Mouse (Mus musculus) kidney, adult 9 months (tissue): Measurements from ENCODE around the gene Ric8b.
A peak's percentile ranks its signal among the peaks of the same experiment; 100 is the strongest.

ENCODE experiments used
- DNase-seq: peaks from one replicate; pipeline ENCODE4 v3.0.0; 2022

Ric8b gene

GRCm38 (mm10) chr10:84909021-84909801 is 8.2 kb upstream of the Ric8b start:
- DNase-seq, result no peak

DNA sequence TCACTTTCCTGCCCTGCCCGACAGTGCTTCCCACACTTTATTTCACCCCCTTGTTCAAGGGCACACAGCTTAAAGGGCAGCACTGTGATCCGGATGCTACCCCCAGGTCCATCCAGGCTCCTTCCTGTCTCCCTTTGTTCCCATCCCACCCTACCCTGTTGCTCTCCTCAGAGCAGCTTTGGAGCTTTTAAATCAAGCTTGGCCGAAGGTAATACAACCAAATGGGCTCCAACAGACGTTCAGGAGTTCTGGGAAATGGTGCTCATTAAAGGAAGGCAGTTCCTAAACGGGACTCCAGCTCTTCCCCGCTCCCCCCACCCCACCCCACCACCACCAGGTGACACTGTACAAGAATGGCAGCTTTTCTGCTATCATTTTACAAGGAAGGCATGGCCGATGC is 7.2 kb upstream of the Ric8b start:
- no peak for DNase-seq

GRCm38 (mm10) chr10:84910758-84911384 is 6.5 kb upstream of the Ric8b start:
- no peak for DNase-seq

DNA sequence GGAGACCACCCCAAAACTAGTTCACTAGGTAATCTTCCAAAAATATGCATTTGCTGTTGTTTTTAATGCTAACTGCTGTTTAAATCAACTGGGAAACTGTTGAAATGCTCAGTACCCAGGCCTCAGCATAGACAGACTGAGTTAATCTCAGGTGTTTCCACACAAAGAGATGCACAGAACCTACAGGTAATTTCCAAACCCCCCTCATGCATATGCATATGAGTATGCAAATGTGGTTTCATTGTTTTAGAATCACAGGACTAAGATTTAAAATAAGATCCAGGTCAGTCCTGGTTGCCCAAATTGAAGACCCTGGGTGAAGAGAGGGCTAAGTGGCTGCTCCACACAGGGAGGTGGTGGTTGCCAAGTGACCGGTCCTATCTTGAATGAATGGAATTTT is 4.3 kb upstream of the Ric8b start:
- DNase-seq, result no peak

DNA sequence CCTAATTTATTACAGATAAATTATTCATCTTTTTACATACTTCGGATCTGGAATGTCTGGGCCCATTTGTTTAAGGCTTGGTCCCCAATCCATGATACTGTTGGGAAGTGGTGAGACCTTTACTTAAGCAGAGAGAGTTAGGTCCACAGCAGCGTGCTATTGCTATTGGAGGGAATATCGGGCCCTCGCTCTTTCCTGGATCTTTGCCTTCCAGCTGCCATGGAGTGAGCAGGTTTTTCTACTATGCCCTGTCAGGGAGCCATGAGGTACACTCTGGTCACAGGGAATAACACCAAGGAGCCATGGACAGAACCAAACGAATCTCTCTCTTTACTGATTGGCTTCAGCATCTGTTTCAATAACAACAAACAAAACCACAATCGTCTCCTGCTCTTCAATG is 1.9 kb upstream of the Ric8b start:
- no peak for DNase-seq

GRCm38 (mm10) chr10:84917731-84918095 is 297 bp downstream of the Ric8b start:
- no peak for DNase-seq

DNA sequence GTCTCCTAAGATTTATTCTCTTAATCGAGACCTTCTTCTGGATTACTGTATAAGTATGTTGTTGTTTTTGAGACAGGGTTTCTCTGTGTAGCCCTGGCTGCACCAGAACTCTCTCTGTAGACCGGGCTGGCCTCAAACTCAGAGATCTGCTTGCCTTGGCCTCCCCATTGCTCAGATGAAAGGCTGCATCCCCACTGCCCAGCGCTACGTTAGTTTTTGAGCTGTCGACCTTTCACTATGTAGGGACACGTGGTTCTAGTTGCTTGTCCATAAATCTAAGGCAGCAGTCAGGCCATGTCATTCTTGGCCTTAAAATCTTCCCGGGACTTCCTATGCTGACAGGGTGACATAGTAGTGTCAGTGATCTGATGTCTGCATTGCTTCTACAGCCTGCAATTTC is 8.9 kb downstream of the Ric8b start:
- no peak for DNase-seq

- DNase-seq, result peak; percentile 35
These were observed 9.5 kb downstream of the Ric8b start for GRCm38 (mm10) chr10:84926885-84927284.

- no peak for DNase-seq
These were observed 11.0 kb downstream of the Ric8b start for GRCm38 (mm10) chr10:84928465-84928864.

DNA sequence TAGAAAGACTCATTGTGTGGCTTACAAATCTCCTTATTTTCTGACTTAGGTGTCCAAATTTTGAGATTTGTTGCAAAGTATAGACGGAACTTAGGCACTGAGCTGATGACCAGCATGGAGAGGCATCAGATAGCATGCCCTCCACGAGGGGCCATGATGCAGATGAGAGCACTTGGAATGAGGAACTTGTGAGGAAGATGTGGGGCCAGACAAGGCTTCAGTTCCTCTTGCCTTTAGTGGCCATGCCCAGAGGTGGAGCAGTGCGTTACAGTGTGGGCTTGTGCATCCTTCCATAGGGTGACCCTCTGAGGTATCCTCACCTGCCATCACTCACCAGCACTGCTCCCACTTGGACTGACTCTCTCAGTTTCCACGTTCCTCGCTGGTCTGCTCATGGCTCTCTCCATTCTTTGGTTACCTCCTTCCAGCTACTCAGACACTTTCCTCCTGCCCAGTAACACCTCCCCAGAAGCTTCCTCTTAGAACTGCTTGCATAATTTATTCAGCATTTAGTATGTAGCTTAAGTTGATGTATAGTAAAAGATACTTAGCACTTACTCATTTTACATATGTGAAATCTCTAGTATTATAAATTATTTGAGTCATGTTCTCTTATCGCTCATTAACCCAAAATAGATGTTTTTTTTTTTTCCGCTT is 18.3 kb downstream of the Ric8b start:
- no peak for DNase-seq

DNA sequence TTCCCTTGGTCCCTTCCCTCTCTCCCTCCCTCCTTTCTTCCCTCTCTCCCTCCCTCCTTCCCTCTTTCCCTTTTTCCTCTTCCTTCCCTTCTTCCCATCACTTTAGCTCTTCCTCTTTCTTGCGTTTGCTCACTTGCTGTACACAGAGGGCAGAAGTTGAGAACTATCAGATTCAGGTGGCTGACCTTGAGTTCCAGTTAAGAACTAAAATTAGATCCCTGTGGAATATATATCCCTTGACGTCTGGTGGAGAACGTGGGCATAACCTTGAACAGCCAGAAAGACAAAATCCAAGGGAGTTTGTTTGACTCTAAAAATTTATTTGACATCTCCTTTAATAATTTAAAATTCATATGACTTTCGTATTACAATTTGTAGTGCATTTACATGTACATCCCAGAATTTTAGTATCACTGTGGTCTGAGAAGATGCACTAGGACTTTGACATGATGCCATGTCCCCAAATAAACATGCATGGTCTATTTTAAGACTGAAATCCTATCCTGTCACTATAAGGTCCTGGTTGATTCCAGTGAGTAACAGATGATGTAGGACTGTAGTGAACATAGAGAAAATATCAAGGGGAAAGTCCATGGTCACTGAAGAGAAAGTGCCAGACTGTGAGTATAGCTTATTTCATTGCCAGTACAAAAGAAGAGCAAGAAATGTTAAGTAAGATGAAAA is 19.6 kb downstream of the Ric8b start:
- DNase-seq, result no peak

DNA sequence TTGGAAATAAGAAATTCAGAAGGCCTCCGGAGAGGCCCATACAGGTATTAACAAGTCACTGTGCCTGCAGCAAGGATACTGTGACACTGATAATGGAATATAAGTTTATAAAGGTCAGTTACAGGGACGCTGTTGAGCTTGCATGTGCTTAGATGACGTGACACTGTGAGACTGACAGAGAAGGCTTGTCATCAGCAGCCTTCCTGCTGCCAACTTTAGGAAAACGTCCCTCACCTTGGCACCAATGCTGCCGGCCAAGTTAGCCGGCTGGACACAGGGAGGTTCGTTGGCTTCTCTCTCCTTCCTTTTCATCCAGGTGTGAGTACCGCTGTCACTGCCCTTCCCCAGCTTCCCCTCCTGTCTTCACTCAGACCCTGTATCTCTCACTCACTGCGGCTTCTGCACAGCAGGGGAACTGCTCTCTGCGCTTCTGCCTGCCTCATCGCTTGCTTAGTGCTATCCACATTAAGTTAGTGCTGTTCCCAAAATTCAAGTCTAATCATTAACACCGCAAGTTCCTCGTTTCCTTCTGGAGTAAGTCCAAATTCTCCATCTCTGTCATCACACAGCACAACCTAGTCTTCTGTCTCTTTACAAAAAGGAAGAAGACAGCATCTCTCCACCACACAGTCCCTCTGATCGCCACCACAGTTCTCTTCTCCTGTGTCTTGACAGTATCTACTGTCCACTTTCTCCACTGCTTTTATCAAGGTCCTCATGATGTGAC is 20.8 kb downstream of the Ric8b start:
- DNase-seq, result no peak

GRCm38 (mm10) chr10:84938886-84939285 is 21.5 kb downstream of the Ric8b start:
- DNase-seq, result no peak

DNA sequence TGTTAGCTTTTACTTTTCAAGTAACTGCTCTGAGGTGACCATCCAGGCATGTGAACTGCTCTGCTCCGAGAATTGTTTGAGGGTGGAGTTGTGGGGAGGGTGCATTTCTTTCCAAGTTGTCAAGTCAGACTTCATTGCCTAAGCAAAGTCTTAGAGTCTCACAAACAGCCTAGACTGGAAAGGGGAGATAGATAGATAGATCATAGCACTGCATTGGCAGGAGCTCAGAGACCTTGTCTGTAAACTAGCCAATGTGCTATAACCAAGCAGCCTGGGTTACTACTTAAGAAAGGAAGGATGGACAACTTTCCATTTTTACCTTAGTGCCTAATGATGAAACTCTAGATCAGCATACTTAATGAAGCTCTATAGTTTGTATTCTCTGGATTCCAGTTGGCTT is 22.9 kb downstream of the Ric8b start:
- no peak for DNase-seq

GRCm38 (mm10) chr10:84945692-84946091 is 28.3 kb downstream of the Ric8b start:
- no peak for DNase-seq

DNA sequence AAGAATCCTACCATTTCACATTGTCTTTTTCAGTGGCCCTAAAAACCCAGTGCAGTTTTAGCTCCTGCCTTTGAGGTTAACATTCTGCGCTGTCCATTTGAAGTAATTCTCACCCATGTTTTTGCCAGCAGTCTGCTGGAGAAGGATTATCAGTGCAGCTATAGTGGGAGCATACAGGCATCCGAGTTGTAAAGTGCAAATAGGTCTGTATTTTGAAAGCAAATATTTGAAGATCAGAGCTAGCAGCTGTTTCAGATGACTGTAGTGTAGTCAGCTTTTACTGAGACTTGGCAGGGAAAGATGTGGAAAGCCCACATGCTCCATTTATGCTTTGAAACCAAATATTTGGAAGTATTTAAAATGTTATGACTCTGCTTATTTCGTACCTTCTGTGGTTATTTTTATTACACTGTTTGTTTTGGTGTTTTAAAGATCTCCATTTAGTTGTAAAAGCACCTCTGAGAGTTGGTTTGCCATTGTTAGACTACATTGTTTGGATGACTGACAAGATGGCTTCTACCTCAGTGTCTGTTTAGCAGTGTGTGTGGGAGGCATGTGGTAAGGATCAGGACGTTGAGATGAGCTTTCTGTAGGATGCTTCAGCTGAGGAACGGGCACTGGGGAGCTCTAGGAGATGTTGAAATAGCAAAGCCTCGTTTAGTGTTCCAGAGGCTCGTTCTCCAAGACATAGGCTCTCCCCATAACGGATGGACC is 31.7 kb downstream of the Ric8b start:
- no peak for DNase-seq

- DNase-seq, result no peak
These were observed 32.2 kb downstream of the Ric8b start for GRCm38 (mm10) chr10:84949684-84950010.

- no peak for DNase-seq
These were observed 33.0 kb downstream of the Ric8b start for GRCm38 (mm10) chr10:84950384-84950783.

- no peak for DNase-seq
These were observed 36.8 kb downstream of the Ric8b start for GRCm38 (mm10) chr10:84954236-84954635.

DNA sequence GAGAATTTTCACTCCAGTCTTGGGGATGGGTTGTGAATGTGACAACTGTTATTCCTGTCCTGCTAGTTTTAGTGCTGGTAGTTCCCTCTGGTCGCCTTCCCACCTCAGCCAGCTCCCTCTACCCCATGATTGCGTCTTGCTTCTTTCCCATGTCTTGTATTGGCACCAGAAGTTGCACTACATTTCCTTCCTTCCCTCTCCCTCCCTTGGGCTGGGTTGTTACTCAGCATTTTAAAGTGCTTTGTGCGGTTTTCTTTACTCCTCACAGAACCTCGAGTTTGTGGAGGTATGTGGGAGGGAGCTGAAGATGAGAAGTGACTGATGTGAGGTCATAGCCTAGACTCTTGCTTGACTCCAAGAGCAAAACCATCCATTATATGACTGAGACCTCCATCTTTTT is 38.8 kb downstream of the Ric8b start:
- DNase-seq, result no peak

DNA sequence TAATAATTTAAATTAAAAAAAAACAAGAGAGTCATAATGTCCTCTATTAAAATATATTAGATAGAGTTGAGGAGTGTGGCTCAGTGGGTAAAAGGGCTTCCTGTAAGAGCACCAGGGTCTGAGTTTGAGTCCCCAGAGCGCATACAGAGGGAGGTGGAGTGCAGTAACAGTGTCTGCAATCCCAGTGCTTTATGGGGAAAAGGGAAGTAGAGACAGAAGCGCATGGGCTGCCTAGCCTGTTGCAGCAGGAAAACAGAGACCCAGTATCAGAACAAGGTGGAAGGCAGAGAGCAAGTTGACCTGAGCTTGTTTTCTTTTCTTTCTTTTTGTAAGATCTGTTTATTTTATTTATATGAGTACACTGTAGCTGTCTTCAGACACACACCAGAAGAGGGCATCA is 41.2 kb downstream of the Ric8b start:
- DNase-seq, result no peak

DNA sequence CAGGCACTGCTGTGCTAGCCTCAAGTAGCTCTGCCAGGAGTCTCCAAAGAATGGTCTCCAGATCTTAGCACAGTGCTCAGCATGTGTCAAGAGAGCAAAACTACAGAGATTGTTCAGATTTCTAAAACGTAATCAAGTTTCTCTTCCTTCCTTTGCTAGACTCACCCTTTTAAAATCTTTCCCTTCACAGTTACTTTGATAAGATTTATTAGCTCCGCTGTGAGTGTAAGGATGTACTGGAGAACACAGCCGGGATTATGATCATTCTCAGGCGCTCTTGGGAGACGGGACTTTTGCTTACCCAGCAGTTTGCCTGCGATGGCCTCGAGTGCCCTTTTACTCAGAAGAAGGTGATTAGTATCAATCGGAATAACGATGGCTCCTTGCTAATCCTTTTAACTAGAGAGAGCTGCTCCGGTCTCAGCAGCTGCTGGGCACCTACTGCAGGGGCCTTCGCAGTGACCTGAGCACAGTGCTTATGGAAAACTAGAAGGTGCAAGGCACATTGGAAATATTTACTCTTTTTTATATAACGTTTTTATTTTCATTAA is 43.0 kb downstream of the Ric8b start:
- DNase-seq, result no peak
